Comparison of ENCODE assay signal across 8 mouse cellular contexts in the genomic region with DNA sequence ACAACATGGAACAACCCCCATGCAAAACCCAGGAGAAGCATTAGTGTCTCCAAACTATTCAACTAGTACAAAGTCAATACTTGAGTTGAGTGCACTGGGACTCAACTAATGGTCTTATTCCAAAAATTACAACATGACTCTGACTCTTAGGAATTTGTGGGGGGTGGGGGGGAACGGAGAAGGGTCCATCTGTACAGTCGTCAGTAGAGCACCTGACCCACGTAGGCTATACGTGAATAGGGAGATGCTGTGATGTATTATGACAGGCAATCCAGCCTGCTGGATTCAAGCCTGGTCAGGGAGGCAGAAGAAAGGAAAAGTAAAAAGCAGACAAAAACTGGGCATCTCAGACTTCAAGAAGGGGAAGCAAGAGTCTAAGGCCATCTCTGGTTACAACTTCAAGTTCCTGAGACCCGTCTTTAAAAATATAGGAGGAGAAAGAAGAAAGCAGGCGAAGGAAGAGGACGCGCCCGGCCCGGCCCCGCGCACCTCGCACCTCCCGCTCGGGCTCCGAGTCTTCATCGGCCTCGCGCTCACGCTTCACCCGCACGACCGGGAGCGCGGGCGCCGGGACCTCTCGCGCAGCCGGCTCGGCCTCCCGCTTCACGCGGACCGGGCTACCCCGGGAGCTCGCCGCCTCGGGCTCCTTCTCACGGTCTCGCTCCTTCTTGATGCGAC. TPM values are rescaled to one million over a fixed set of nuclear protein-coding genes. Genes with fewer than 3 reads are reported as not detected.
DNase-seq lines count a peak whose midpoint lies in the region; ATAC-seq and TF ChIP-seq lines count a peak whose summit lies in the region.

No protein-coding gene starts in this region.

- H3K9me3 ChIP-seq in lung, embryonic 14.5 days (ENCODE audit: low read depth, low read length) = no peaks in the 10 kb centered on the region
- no peaks in the 10 kb centered on the region for H3K9me3 ChIP-seq in embryonic facial prominence, embryonic 13.5 days
- H3K9me3 ChIP-seq in intestine, postnatal 0 days (ENCODE audit: control insufficient read depth) = no peaks in the 10 kb centered on the region

- peak overlapping the region; percentile 87 for H3K9ac ChIP-seq in lung, embryonic 14.5 days
- H3K9ac ChIP-seq in embryonic facial prominence, embryonic 13.5 days = peak overlapping the region; percentile 92
- peak overlapping the region; percentile 90 for H3K9ac ChIP-seq in intestine, postnatal 0 days (ENCODE audit: low read depth, low read length)

- no peak for TF ChIP-seq CTCF in lung, embryonic 14.5 days (IDR thresholded peaks at IDR 0.05; ENCODE audit: low read depth)
- no peak for TF ChIP-seq CTCF in intestine, postnatal 0 days (IDR thresholded peaks at IDR 0.05; ENCODE audit: low read depth)
- no peak for TF ChIP-seq CTCF in small intestine, adult 2 months (IDR thresholded peaks at IDR 0.05; ENCODE audit: extremely low read depth, insufficient read length, insufficient replicate concordance, low read depth, low read length)

- ATAC-seq in lung, embryonic 14.5 days (ENCODE audit: insufficient read depth) = peak; percentile 17; the same call in 1 of the 2 replicates
- ATAC-seq in embryonic facial prominence, embryonic 13.5 days (ENCODE audit: insufficient number of reproducible peaks, insufficient read depth, low FRiP score, low TSS enrichment, low read depth) = no peak; the same call in 1 of the 2 replicates
- peak; percentile 48 for ATAC-seq in intestine, postnatal 0 days

- under 1% methylated on average over 42 of the region's 42 CpGs for WGBS in lung, embryonic 14.5 days
- under 1% methylated on average over 42 of the region's 42 CpGs for WGBS in embryonic facial prominence, embryonic 13.5 days
- WGBS in intestine, postnatal 0 days = under 1% methylated on average over 42 of the region's 42 CpGs
- WGBS in small intestine, adult 2 months = 1% methylated on average over 42 of the region's 42 CpGs

- 0 out of 2 replicates have a peak, but pooled peaks cover 6% of the 10 kb centered on the region for H3K4me1 ChIP-seq in lung, embryonic 14.5 days (ENCODE audit: insufficient read depth)
- peaks cover 41% of the 10 kb centered on the region for H3K4me1 ChIP-seq in embryonic facial prominence, embryonic 13.5 days
- H3K4me1 ChIP-seq in intestine, postnatal 0 days (replicated peaks; ENCODE audit: control insufficient read depth, insufficient read depth, low read length) = no peaks in the 10 kb centered on the region; the same call in 1 of the 2 replicates
- H3K4me1 ChIP-seq in small intestine, adult 2 months (ENCODE audit: control insufficient read depth, insufficient read depth, insufficient read length, low read length) = peaks cover 9% of the 10 kb centered on the region

- peak overlapping the region; percentile 91 for H3K4me2 ChIP-seq in lung, embryonic 14.5 days
- peak overlapping the region; percentile 74 for H3K4me2 ChIP-seq in embryonic facial prominence, embryonic 13.5 days
- peak overlapping the region; percentile 87 for H3K4me2 ChIP-seq in intestine, postnatal 0 days (replicated peaks; ENCODE audit: low read depth)

- H3K4me3 ChIP-seq in lung, embryonic 14.5 days (ENCODE audit: low read depth, low read length) = peak overlapping the region; percentile 93
- peak overlapping the region; percentile 80 for H3K4me3 ChIP-seq in embryonic facial prominence, embryonic 13.5 days
- H3K4me3 ChIP-seq in intestine, postnatal 0 days (ENCODE audit: low read depth, low read length) = peak overlapping the region; percentile 85
- peak overlapping the region; percentile 87 for H3K4me3 ChIP-seq in small intestine, adult 2 months (ENCODE audit: low read depth, low read length)

- no peak for DNase-seq in lung, embryonic 14.5 days
- no peak for DNase-seq in lung, postnatal 25 days (ENCODE audit: low spot score)
- DNase-seq in right cerebral cortex, postnatal 10 days (ENCODE audit: low spot score in 2 of 2) = no peak
- no peak for DNase-seq in retina, postnatal 1 day
- no peak for DNase-seq in kidney, adult 8-10 months

- H3K27ac ChIP-seq in lung, embryonic 14.5 days (ENCODE audit: low read depth) = peak overlapping the region; percentile 80
- H3K27ac ChIP-seq in embryonic facial prominence, embryonic 13.5 days = peak overlapping the region; percentile 64
- H3K27ac ChIP-seq in intestine, postnatal 0 days (ENCODE audit: low read depth, low read length) = peak overlapping the region; percentile 77
- H3K27ac ChIP-seq in small intestine, adult 2 months (ENCODE audit: insufficient read depth, low read depth, low read length) = no peak overlapping the region

- H3K27me3 ChIP-seq in lung, embryonic 14.5 days (ENCODE audit: insufficient read depth, low read length) = no peaks in the 10 kb centered on the region
- no peaks in the 10 kb centered on the region for H3K27me3 ChIP-seq in embryonic facial prominence, embryonic 13.5 days
- no peaks in the 10 kb centered on the region for H3K27me3 ChIP-seq in intestine, postnatal 0 days (replicated peaks; ENCODE audit: control insufficient read depth, insufficient read depth, low read length)
- no peaks in the 10 kb centered on the region for H3K27me3 ChIP-seq in small intestine, adult 2 months (ENCODE audit: control insufficient read depth, insufficient read depth, low read length)

- TF ChIP-seq POLR2A in small intestine, adult 2 months (IDR thresholded peaks at IDR 0.05; ENCODE audit: low read depth, low read length) = no peak

- peaks cover 28% of the 10 kb centered on the region for H3K36me3 ChIP-seq in lung, embryonic 14.5 days (ENCODE audit: insufficient read depth)
- peaks cover 18% of the 10 kb centered on the region for H3K36me3 ChIP-seq in embryonic facial prominence, embryonic 13.5 days
- H3K36me3 ChIP-seq in intestine, postnatal 0 days (ENCODE audit: control insufficient read depth, insufficient read depth) = peaks cover 15% of the 10 kb centered on the region
- H3K36me3 ChIP-seq in small intestine, adult 2 months (ENCODE audit: control insufficient read depth, insufficient read depth, low read length) = peaks cover 14% of the 10 kb centered on the region; the same call in 1 of the 2 replicates

RNA-seq across cellular contexts. Expression of a gene that starts 0.4 kb away (rescaled TPM):
- polyA plus RNA-seq in lung, embryonic 14.5 days (2014; fragmentation: Nextera tagmentation; extraction: Ambion mirVana) = 69.0 and 73.7 TPM in 2 replicates
- 52.6 and 54.1 TPM in 2 replicates for polyA plus RNA-seq in embryonic facial prominence, embryonic 13.5 days (2015; fragmentation: Nextera tagmentation; extraction: Ambion mirVana)
- 16.0 and 17.1 TPM in 2 replicates for polyA plus RNA-seq in intestine, postnatal 0 days (2015; fragmentation: Nextera tagmentation; extraction: Ambion mirVana)
- polyA plus RNA-seq in small intestine, adult 2 months (2012; rRNA removed) = 5.5 and 6.8 TPM in 2 replicates

RNA-seq across cellular contexts. Expression of a gene that starts 2.6 kb away (rescaled TPM):
- 25.5 and 29.7 TPM in 2 replicates for polyA plus RNA-seq in lung, embryonic 14.5 days (2014; fragmentation: Nextera tagmentation; extraction: Ambion mirVana)
- polyA plus RNA-seq in embryonic facial prominence, embryonic 13.5 days (2015; fragmentation: Nextera tagmentation; extraction: Ambion mirVana) = 36.6 and 36.7 TPM in 2 replicates
- 16.0 and 20.0 TPM in 2 replicates for polyA plus RNA-seq in intestine, postnatal 0 days (2015; fragmentation: Nextera tagmentation; extraction: Ambion mirVana)
- polyA plus RNA-seq in small intestine, adult 2 months (2012; rRNA removed) = 6.5 and 12.7 TPM in 2 replicates

RNA-seq across cellular contexts. Expression of a gene that starts 10.7 kb away (rescaled TPM):
- polyA plus RNA-seq in lung, embryonic 14.5 days (2014; fragmentation: Nextera tagmentation; extraction: Ambion mirVana) = 10.3 and 10.4 TPM in 2 replicates
- polyA plus RNA-seq in embryonic facial prominence, embryonic 13.5 days (2015; fragmentation: Nextera tagmentation; extraction: Ambion mirVana) = 10.8 and 11.1 TPM in 2 replicates
- polyA plus RNA-seq in intestine, postnatal 0 days (2015; fragmentation: Nextera tagmentation; extraction: Ambion mirVana) = 12.4 and 14.2 TPM in 2 replicates
- polyA plus RNA-seq in small intestine, adult 2 months (2012; rRNA removed) = 16.6 and 31.8 TPM in 2 replicates

RNA-seq across cellular contexts. Expression of a gene that starts 22.2 kb away (rescaled TPM):
- 105 and 116 TPM in 2 replicates for polyA plus RNA-seq in lung, embryonic 14.5 days (2014; fragmentation: Nextera tagmentation; extraction: Ambion mirVana)
- polyA plus RNA-seq in embryonic facial prominence, embryonic 13.5 days (2015; fragmentation: Nextera tagmentation; extraction: Ambion mirVana) = 94.5 and 110 TPM in 2 replicates
- 122 and 132 TPM in 2 replicates for polyA plus RNA-seq in intestine, postnatal 0 days (2015; fragmentation: Nextera tagmentation; extraction: Ambion mirVana)
- 59.5 and 97.6 TPM in 2 replicates for polyA plus RNA-seq in small intestine, adult 2 months (2012; rRNA removed)

RNA-seq across cellular contexts. Expression of a gene that starts 35.7 kb away (rescaled TPM):
- 31.0 and 31.2 TPM in 2 replicates for polyA plus RNA-seq in lung, embryonic 14.5 days (2014; fragmentation: Nextera tagmentation; extraction: Ambion mirVana)
- polyA plus RNA-seq in embryonic facial prominence, embryonic 13.5 days (2015; fragmentation: Nextera tagmentation; extraction: Ambion mirVana) = 19.7 and 20.6 TPM in 2 replicates
- 14.9 and 16.6 TPM in 2 replicates for polyA plus RNA-seq in intestine, postnatal 0 days (2015; fragmentation: Nextera tagmentation; extraction: Ambion mirVana)
- polyA plus RNA-seq in small intestine, adult 2 months (2012; rRNA removed) = 14.8 and 19.8 TPM in 2 replicates
